Mouse (Mus musculus): ENCODE data around the gene Cd300lg. TPM values are rescaled to one million over a fixed set of nuclear protein-coding genes. Genes with fewer than 3 reads are reported as not detected.

Cd300lg gene
- polyA plus RNA-seq, 1 experiment = 7.8 TPM

- 38% methylated on average over 16 of the region's 16 CpGs for WGBS
- no peak overlapping the region for H3K4me3 ChIP-seq (replicated peaks; ENCODE audit: extremely low read depth, low read depth, low read length)
- DNase-seq = no peak
- no peak for TF ChIP-seq CTCF (IDR thresholded peaks at IDR 0.05; ENCODE audit: insufficient read depth, low read length)
- TF ChIP-seq POLR2A (IDR thresholded peaks at IDR 0.05; ENCODE audit: borderline replicate concordance, extremely low read depth, low read depth, low read length) = no peak
- H3K4me1 ChIP-seq (ENCODE audit: control insufficient read depth, insufficient read depth, low read length) = no peaks in the 10 kb centered on the region
These were observed 20.7 kb downstream of the Cd300lg start for GRCm38 (mm10) chr11:102061941-102062473.

- DNase-seq = no peak
- no peak overlapping the region for H3K4me3 ChIP-seq (replicated peaks; ENCODE audit: extremely low read depth, low read depth, low read length)
- TF ChIP-seq POLR2A (IDR thresholded peaks at IDR 0.05; ENCODE audit: borderline replicate concordance, extremely low read depth, low read depth, low read length) (no peak), CTCF (IDR thresholded peaks at IDR 0.05; ENCODE audit: insufficient read depth, low read length) (no peak)
- no peaks in the 10 kb centered on the region for H3K4me1 ChIP-seq (ENCODE audit: control insufficient read depth, insufficient read depth, low read length)
- WGBS = 79% methylated on average over 13 of the region's 13 CpGs
These were observed 21.8 kb downstream of the Cd300lg start for GRCm38 (mm10) chr11:102063076-102063475.

GRCm38 (mm10) chr11:102068969-102069368 lies 27.7 kb downstream of the Cd300lg start:
- Histone ChIP-seq H3K4me3 (replicated peaks; ENCODE audit: extremely low read depth, low read depth, low read length) (no peak overlapping the region), H3K4me1 (ENCODE audit: control insufficient read depth, insufficient read depth, low read length) (no peaks in the 10 kb centered on the region)
- no peak for TF ChIP-seq POLR2A (IDR thresholded peaks at IDR 0.05; ENCODE audit: borderline replicate concordance, extremely low read depth, low read depth, low read length)
- TF ChIP-seq CTCF (IDR thresholded peaks at IDR 0.05; ENCODE audit: insufficient read depth, low read length) = no peak
- DNase-seq = no peak
- WGBS = 45% methylated on average over 2 of the region's 2 CpGs

GRCm38 (mm10) chr11:102069633-102070032 lies 28.3 kb downstream of the Cd300lg start:
- TF ChIP-seq POLR2A (IDR thresholded peaks at IDR 0.05; ENCODE audit: borderline replicate concordance, extremely low read depth, low read depth, low read length) = no peak
- no peak for TF ChIP-seq CTCF (IDR thresholded peaks at IDR 0.05; ENCODE audit: insufficient read depth, low read length)
- no peaks in the 10 kb centered on the region for H3K4me1 ChIP-seq (ENCODE audit: control insufficient read depth, insufficient read depth, low read length)
- H3K4me3 ChIP-seq (replicated peaks; ENCODE audit: extremely low read depth, low read depth, low read length) = no peak overlapping the region
- no peak for DNase-seq
- 64% methylated on average over 11 of the region's 11 CpGs for WGBS

GRCm38 (mm10) chr11:102070426-102070825 lies 29.1 kb downstream of the Cd300lg start:
- WGBS = 14% methylated on average over 13 of the region's 13 CpGs
- Histone ChIP-seq H3K4me3 (replicated peaks; ENCODE audit: extremely low read depth, low read depth, low read length) (no peak overlapping the region), H3K4me1 (ENCODE audit: control insufficient read depth, insufficient read depth, low read length) (no peaks in the 10 kb centered on the region)
- no peak for DNase-seq
- TF ChIP-seq POLR2A (IDR thresholded peaks at IDR 0.05; ENCODE audit: borderline replicate concordance, extremely low read depth, low read depth, low read length) = no peak
- TF ChIP-seq CTCF (IDR thresholded peaks at IDR 0.05; ENCODE audit: insufficient read depth, low read length) = no peak

GRCm38 (mm10) chr11:102072729-102073128 lies 31.4 kb downstream of the Cd300lg start:
- no peaks in the 10 kb centered on the region for H3K4me1 ChIP-seq (ENCODE audit: control insufficient read depth, insufficient read depth, low read length)
- 71% methylated on average over 5 of the region's 5 CpGs for WGBS
- TF ChIP-seq CTCF (IDR thresholded peaks at IDR 0.05; ENCODE audit: insufficient read depth, low read length) (no peak), POLR2A (IDR thresholded peaks at IDR 0.05; ENCODE audit: borderline replicate concordance, extremely low read depth, low read depth, low read length) (no peak)

GRCm38 (mm10) chr11:102073722-102074121 lies 32.4 kb downstream of the Cd300lg start:
- DNase-seq = no peak
- TF ChIP-seq POLR2A (IDR thresholded peaks at IDR 0.05; ENCODE audit: borderline replicate concordance, extremely low read depth, low read depth, low read length) (no peak), CTCF (IDR thresholded peaks at IDR 0.05; ENCODE audit: insufficient read depth, low read length) (no peak)
- WGBS = 82% methylated on average over 14 of the region's 14 CpGs
- H3K4me3 ChIP-seq (replicated peaks; ENCODE audit: extremely low read depth, low read depth, low read length) = no peak overlapping the region
- H3K4me1 ChIP-seq (ENCODE audit: control insufficient read depth, insufficient read depth, low read length) = no peaks in the 10 kb centered on the region

More at GRCm38 (mm10) chr11:102072729-102073128, 31.4 kb downstream of the Cd300lg start:
- no peak for DNase-seq
- no peak overlapping the region for H3K4me3 ChIP-seq (replicated peaks; ENCODE audit: extremely low read depth, low read depth, low read length)

- TF ChIP-seq CTCF (IDR thresholded peaks at IDR 0.05; ENCODE audit: insufficient read depth, low read length) = no peak
- TF ChIP-seq POLR2A (IDR thresholded peaks at IDR 0.05; ENCODE audit: borderline replicate concordance, extremely low read depth, low read depth, low read length) = no peak
- WGBS = 2% methylated on average over 18 of the region's 18 CpGs
- Histone ChIP-seq H3K4me1 (ENCODE audit: control insufficient read depth, insufficient read depth, low read length) (no peaks in the 10 kb centered on the region), H3K4me3 (replicated peaks; ENCODE audit: extremely low read depth, low read depth, low read length) (peak overlapping the region; percentile 23)
- DNase-seq = peak; percentile 25
These were observed 41.0 kb downstream of the Cd300lg start for GRCm38 (mm10) chr11:102082322-102082721.

GRCm38 (mm10) chr11:102083193-102083592 lies 41.9 kb downstream of the Cd300lg start:
- TF ChIP-seq CTCF (IDR thresholded peaks at IDR 0.05; ENCODE audit: insufficient read depth, low read length) (no peak), POLR2A (IDR thresholded peaks at IDR 0.05; ENCODE audit: borderline replicate concordance, extremely low read depth, low read depth, low read length) (no peak)
- no peak for DNase-seq
- 62% methylated on average over 4 of the region's 4 CpGs for WGBS
- Histone ChIP-seq H3K4me3 (replicated peaks; ENCODE audit: extremely low read depth, low read depth, low read length) (no peak overlapping the region), H3K4me1 (ENCODE audit: control insufficient read depth, insufficient read depth, low read length) (no peaks in the 10 kb centered on the region)

GRCm38 (mm10) chr11:102084159-102084558 lies 42.9 kb downstream of the Cd300lg start:
- Histone ChIP-seq H3K4me1 (ENCODE audit: control insufficient read depth, insufficient read depth, low read length) (peaks cover 7% of the 10 kb centered on the region; the same call in 1 of the 2 replicates), H3K4me3 (replicated peaks; ENCODE audit: extremely low read depth, low read depth, low read length) (no peak overlapping the region)
- no peak for TF ChIP-seq POLR2A (IDR thresholded peaks at IDR 0.05; ENCODE audit: borderline replicate concordance, extremely low read depth, low read depth, low read length)
- no peak for TF ChIP-seq CTCF (IDR thresholded peaks at IDR 0.05; ENCODE audit: insufficient read depth, low read length)
- 60% methylated on average over 7 of the region's 7 CpGs for WGBS
- no peak for DNase-seq

All from lung, adult 2 months (tissue).